Mouse (Mus musculus): ENCODE measurements around the gene Nfia.

Gene Nfia

DNA sequence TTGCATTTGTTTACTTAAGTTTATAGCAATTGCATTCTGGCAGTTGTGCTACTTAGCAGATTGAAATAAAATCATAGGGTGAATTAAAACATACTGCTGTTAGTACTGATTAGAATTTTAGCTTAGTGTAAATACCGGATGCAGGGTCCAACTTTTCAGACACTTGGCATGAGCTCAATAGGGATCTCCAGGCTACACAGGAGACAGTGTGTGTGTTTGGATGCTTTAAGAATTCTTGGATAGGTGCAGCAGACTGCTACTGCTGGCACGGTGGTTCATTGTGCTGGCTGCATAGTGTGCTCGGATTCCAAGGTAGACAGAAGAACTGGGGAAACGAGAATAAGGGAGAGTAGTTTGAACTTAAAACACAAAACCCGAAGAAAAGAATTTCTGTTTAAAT, 151.9 kb downstream of the Nfia start:
- in situ Hi-C loops (cut with MboI; ENCODE audit: unreplicated experiment in 2 of 2), result no loop called here

GRCm38 (mm10) chr4:97924855-97925254, 152.3 kb downstream of the Nfia start:
- in situ Hi-C loops (cut with MboI; ENCODE audit: unreplicated experiment in 2 of 2), result no loop called here

- in situ Hi-C loops (cut with MboI; ENCODE audit: unreplicated experiment in 2 of 2), result no loop called here
These were observed 153.1 kb downstream of the Nfia start for GRCm38 (mm10) chr4:97925644-97926043.

GRCm38 (mm10) chr4:97926607-97927308, 154.2 kb downstream of the Nfia start:
- in situ Hi-C loops (cut with MboI; ENCODE audit: unreplicated experiment in 2 of 2), result no loop called here

- in situ Hi-C loops (cut with MboI; ENCODE audit: unreplicated experiment in 2 of 2), result no loop called here
These were observed 154.7 kb downstream of the Nfia start for GRCm38 (mm10) chr4:97927309-97927656.

- in situ Hi-C loops (cut with MboI; ENCODE audit: unreplicated experiment in 2 of 2), result no loop called here
These were observed 163.8 kb downstream of the Nfia start for GRCm38 (mm10) chr4:97936371-97936770.

DNA sequence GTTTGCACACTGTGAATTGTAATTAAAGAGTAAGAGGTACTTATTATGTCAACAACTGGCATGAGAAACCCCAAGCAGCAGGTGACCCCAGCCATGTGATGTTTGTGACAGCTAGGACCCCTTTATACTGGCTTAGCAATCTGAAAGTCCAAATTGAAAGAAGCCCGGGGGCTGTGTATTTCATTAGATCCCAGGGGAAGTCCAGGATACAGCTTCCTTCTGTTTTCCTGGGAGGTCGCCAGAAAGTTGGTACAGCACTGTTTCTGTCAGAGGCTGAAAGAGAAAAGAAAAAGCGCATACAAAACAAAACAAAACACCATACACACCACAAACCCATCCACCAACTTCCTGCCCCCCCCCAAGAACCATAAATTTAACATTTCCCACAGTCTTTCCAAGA, 164.4 kb downstream of the Nfia start:
- in situ Hi-C loops (cut with MboI; ENCODE audit: unreplicated experiment in 2 of 2), result no loop called here

DNA sequence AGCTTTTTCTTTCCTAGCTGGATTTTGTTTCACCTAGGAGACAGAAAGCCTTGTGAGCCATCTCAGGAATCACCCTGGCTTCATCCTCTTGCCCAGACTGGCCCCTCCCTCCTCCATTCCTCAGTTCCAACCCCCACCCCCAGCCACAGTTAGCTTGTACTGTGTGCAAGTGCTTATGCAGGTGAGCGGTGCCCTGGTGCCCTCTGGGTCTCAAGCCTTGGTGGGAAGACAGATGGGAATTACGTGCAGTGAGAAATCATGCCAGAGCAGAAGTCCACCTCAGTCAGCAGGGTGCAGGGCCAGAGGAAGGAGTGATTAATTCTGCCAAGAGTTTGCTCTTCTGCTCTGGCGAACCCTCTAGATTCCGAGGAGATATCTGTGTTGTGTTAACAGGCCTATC, 167.0 kb downstream of the Nfia start:
- in situ Hi-C loops (cut with MboI; ENCODE audit: unreplicated experiment in 2 of 2), result no loop called here

- in situ Hi-C loops (cut with MboI; ENCODE audit: unreplicated experiment in 2 of 2), result no loop called here
These were observed 167.5 kb downstream of the Nfia start for GRCm38 (mm10) chr4:97939920-97940520.

- in situ Hi-C loops (cut with MboI; ENCODE audit: unreplicated experiment in 2 of 2), result no loop called here
These were observed 169.1 kb downstream of the Nfia start for GRCm38 (mm10) chr4:97941616-97942015.

DNA sequence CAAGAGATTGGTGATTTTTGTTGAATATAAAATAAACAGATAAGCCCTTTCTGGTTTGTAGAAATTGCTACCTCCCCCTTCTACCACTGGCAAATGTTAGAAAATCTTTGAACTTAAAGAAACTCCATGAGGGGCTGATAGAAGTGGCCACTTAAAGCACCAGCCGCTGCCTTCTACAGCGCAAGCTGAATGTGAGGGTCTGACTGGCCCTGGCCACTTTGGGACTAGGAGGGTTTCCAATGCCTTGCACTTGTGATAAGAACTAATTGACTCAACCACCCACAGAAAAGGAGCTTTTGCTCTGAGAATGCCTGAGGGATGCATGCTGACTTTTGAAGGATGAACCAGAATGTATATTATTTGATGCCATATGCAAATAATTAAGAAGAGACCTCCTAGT, 171.8 kb downstream of the Nfia start:
- in situ Hi-C loops (cut with MboI; ENCODE audit: unreplicated experiment in 2 of 2), result no loop called here

DNA sequence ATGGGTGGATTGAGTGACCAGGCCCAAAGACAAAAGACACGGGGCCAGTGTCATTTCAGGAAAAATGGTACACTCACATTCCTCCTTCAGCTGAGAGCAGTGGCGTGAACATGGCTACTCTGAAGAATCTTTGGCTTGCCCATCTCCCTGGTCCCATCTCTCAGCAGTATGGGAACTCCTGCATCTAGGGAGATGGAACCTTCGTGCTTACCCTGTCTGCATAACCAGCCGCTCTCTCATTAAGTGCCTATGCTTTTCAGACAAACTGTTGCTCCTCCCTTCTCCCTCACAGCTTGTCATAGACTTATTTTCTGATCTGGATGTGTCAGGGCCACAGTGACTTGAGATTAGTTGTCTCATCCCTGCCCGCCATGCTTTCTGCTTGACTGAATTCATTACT, 174.9 kb downstream of the Nfia start:
- in situ Hi-C loops (cut with MboI; ENCODE audit: unreplicated experiment in 2 of 2), result no loop called here

- in situ Hi-C loops (cut with MboI; ENCODE audit: unreplicated experiment in 2 of 2), result no loop called here
These were observed 175.7 kb downstream of the Nfia start for GRCm38 (mm10) chr4:97948250-97948649.

- in situ Hi-C loops (cut with MboI; ENCODE audit: unreplicated experiment in 2 of 2), result no loop called here
These were observed 178.0 kb downstream of the Nfia start for GRCm38 (mm10) chr4:97950341-97951071.

GRCm38 (mm10) chr4:97953886-97954285, 181.4 kb downstream of the Nfia start:
- in situ Hi-C loops (cut with MboI; ENCODE audit: unreplicated experiment in 2 of 2), result no loop called here

- in situ Hi-C loops (cut with MboI; ENCODE audit: unreplicated experiment in 2 of 2), result no loop called here
These were observed 185.6 kb downstream of the Nfia start for GRCm38 (mm10) chr4:97958121-97958520.

DNA sequence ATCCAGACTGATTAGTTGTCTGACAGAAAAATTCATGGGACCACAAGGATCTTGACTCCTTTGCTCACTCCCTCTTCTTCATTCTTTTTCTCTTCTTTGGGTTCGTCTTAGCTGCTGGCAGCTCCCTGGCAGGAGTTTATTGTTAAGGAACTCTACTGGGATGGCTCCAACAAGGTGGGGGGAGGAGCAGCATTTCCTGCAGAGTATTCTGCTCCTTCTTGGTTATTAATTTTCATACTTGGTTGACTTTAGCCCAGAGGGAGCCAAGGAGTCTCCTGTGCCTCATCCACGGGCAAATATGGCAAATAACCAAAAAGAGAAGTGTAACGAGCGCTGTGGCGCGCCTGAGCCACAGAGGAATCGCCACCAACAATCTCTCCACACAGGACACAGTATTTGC, 190.3 kb downstream of the Nfia start:
- in situ Hi-C loops (cut with MboI; ENCODE audit: unreplicated experiment in 2 of 2), result no loop called here

GRCm38 (mm10) chr4:97963951-97964350, 191.4 kb downstream of the Nfia start:
- in situ Hi-C loops (cut with MboI; ENCODE audit: unreplicated experiment in 2 of 2), result no loop called here

GRCm38 (mm10) chr4:97968786-97969348, 196.3 kb downstream of the Nfia start:
- in situ Hi-C loops (cut with MboI; ENCODE audit: unreplicated experiment in 2 of 2), result no loop called here

DNA sequence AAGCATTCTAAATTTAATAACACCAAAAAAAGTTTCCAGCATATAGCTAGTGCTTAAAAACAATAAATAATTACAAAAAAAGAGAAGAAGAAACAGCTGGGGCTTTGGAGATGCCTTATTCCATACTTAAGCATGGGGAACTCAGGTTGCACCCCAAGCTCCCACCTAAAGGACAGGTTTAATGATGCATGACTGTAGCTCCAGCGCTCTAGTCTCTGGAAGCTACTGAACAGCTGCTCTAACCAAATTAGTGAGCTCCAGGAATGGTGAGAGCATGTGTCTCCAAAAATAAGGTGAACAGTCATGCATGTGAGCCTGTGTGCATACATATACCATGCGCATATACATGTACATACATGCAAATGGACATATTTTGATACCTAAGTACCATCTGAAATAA, 200.5 kb downstream of the Nfia start:
- in situ Hi-C loops (cut with MboI; ENCODE audit: unreplicated experiment in 2 of 2), result no loop called here

GRCm38 (mm10) chr4:97974037-97974436, 201.5 kb downstream of the Nfia start:
- in situ Hi-C loops (cut with MboI; ENCODE audit: unreplicated experiment in 2 of 2), result no loop called here

- in situ Hi-C loops (cut with MboI; ENCODE audit: unreplicated experiment in 2 of 2), result no loop called here
These were observed 204.4 kb downstream of the Nfia start for GRCm38 (mm10) chr4:97976891-97977290.

Measured in v-Abl transformed pro-B cells (cell line).